Comparison of ENCODE assay signal across 24 mouse cellular contexts in the genomic region with DNA sequence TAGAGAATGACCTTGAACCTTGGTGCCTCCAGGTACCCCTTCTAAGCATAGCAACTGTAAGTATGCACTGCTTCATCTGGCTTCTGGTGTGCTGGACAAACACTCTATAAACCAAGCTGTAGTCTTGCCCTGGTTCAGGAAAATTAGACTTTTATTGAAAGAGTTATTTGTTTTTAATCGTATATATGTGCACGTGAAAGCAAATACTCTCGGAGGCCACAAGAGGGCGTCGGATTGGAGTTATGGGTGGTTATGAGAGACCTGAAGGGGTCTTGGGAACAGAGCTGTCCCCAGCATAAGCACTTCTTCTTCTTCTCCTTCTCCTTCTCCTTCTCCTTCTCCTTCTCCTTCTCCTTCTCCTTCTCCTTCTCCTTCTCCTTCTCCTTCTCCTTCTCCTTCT. TPM values are rescaled to one million over a fixed set of nuclear protein-coding genes. Genes with fewer than 3 reads are reported as not detected.
"Had no signal": no experiment of that assay in that cellular context is flagged by ENCODE, and none has a peak within 500 bp of the region (broad histone marks: within the 10 kb centered on the region; RNA-seq: fewer than 3 reads in every experiment).

No protein-coding gene starts in this region.

- H3K9ac ChIP-seq: lung, embryonic 14.5 days; midbrain, embryonic 12.5 days; neural tube, embryonic 13.5 days; neural tube, embryonic 15.5 days had no signal

- H3K27me3 ChIP-seq: neural tube, embryonic 13.5 days had no signal

- ATAC-seq: midbrain, embryonic 16.5 days had no signal

- H3K4me3 ChIP-seq: midbrain, embryonic 10.5 days; midbrain, embryonic 12.5 days; myocyte; neural tube, embryonic 13.5 days; neural tube, embryonic 15.5 days had no signal

- H3K4me2 ChIP-seq: lung, embryonic 14.5 days; midbrain, embryonic 12.5 days; neural tube, embryonic 13.5 days; neural tube, embryonic 15.5 days had no signal

- H3K9me3 ChIP-seq: neural tube, embryonic 13.5 days; neural tube, embryonic 15.5 days had no signal

- DNase-seq: lung, adult 18-20 months; lung, embryonic 14.5 days; lung, postnatal 10 days; lung, postnatal 4 days; midbrain, embryonic 14.5 days; retina, postnatal 1 day; right cerebral cortex, adult 18-20 months; right cerebral cortex, postnatal 25 days; right cerebral cortex, postnatal 4 days; spleen, adult 18-20 months; thymus, adult 2 months; thymus, postnatal 25 days; thymus, postnatal 4 days had no signal

- H3K4me1 ChIP-seq: midbrain, embryonic 12.5 days had no signal

- H3K27ac ChIP-seq: midbrain, embryonic 10.5 days; midbrain, embryonic 12.5 days; neural tube, embryonic 13.5 days; neural tube, embryonic 15.5 days had no signal

- H3K36me3 ChIP-seq: midbrain, embryonic 10.5 days; midbrain, embryonic 12.5 days; neural tube, embryonic 13.5 days; neural tube, embryonic 15.5 days had no signal

RNA-seq across cellular contexts. Expression of gene Kcnj4, which starts 35.5 kb away (rescaled TPM):
- polyA plus RNA-seq: lung, embryonic 14.5 days; lung, embryonic 16.5 days; midbrain, embryonic 12.5 days; midbrain, embryonic 14.5 days; midbrain, embryonic 16.5 days; neural tube, embryonic 11.5 days; neural tube, embryonic 13.5 days; neural tube, embryonic 15.5 days; small intestine, adult 2 months; stomach, embryonic 14.5 days; stomach, embryonic 16.5 days; thymus, adult 2 months had no signal
